ENCODE assay signal across 9 mouse cellular contexts in the genomic region with DNA sequence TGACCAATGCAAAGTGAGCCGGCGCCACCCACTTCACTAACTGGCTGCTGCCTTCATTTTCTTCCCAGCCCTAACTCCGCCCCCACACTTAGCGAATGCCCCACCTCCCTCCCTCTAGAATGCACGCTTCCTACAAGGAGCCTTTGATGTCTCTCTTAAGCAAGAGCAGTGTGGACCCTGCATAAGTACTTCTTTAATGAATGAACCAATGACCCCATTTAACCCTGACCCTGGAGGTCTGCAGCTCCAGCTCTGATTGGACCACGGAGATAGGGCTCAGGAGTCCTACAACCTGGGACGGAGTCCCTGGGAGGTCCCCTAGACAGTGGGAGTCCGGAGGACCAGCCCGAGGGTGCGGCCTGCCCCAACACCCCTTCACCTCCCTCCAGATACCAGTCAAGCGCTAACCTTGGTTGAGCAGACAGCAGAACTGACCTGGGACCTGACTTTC.
DNase-seq lines count a peak whose midpoint lies in the region; ATAC-seq and TF ChIP-seq lines count a peak whose summit lies in the region.
"Had no signal": no experiment of that assay in that cellular context is flagged by ENCODE, and none has a peak within 500 bp of the region (broad histone marks: within the 10 kb centered on the region; RNA-seq: fewer than 3 reads in every experiment).

No protein-coding gene starts in this region.

- H3K9me3 ChIP-seq in kidney, embryonic 15.5 days (replicated peaks), result no peaks in the 10 kb centered on the region
- H3K9me3 ChIP-seq in embryonic facial prominence, embryonic 12.5 days, result no peaks in the 10 kb centered on the region

- H3K27ac ChIP-seq in kidney, embryonic 15.5 days, result no peak overlapping the region
- H3K27ac ChIP-seq in kidney, adult 2 months (ENCODE audit: insufficient read depth, low read depth, low read length), result no peak overlapping the region
- peak overlapping the region; percentile 7 for H3K27ac ChIP-seq in embryonic facial prominence, embryonic 12.5 days
- H3K27ac ChIP-seq: macrophage had no signal

- no peak for TF ChIP-seq CTCF in kidney, adult 2 months (conservative IDR thresholded peaks at IDR 0.05; ENCODE audit: insufficient read depth, insufficient read length, low read depth, low read length)

- peak; percentile 68 for ATAC-seq in kidney, embryonic 15.5 days (replicated peaks; ENCODE audit: low FRiP score)
- ATAC-seq in embryonic facial prominence, embryonic 12.5 days (ENCODE audit: insufficient number of reproducible peaks, insufficient read depth, low FRiP score, low TSS enrichment), result peak; percentile 57; the same call in 1 of the 2 replicates
- peak; percentile 64 for ATAC-seq in megakaryocyte progenitor cell, adult 5-6 weeks (replicated peaks; ENCODE audit: poor library complexity)

- TF ChIP-seq POLR2A in kidney, adult 2 months (IDR thresholded peaks at IDR 0.05; ENCODE audit: low read depth, low read length), result no peak

- H3K27me3 ChIP-seq in kidney, embryonic 15.5 days, result peaks cover 70% of the 10 kb centered on the region
- H3K27me3 ChIP-seq in kidney, adult 2 months (replicated peaks; ENCODE audit: control insufficient read depth, insufficient read depth, low read length), result no peaks in the 10 kb centered on the region
- H3K27me3 ChIP-seq in embryonic facial prominence, embryonic 12.5 days, result peaks cover 53% of the 10 kb centered on the region

- no peaks in the 10 kb centered on the region for H3K36me3 ChIP-seq in kidney, embryonic 15.5 days
- H3K36me3 ChIP-seq in kidney, adult 2 months (ENCODE audit: control insufficient read depth, insufficient read depth, low read length), result no peaks in the 10 kb centered on the region
- no peaks in the 10 kb centered on the region for H3K36me3 ChIP-seq in embryonic facial prominence, embryonic 12.5 days

- 6% methylated on average over 11 of the region's 11 CpGs for WGBS in kidney, embryonic 15.5 days
- 14% methylated on average over 11 of the region's 11 CpGs for WGBS in kidney, adult 2 months
- WGBS in embryonic facial prominence, embryonic 12.5 days, result 5% methylated on average over 11 of the region's 11 CpGs

- no peak for DNase-seq in kidney, adult 2 months
- DNase-seq in WW6 (ENCODE audit: low read depth, low spot score), result peak; percentile 56
- no peak for DNase-seq in retina, postnatal 1 day
- DNase-seq in yolk sac, embryonic 10.5 days (ENCODE audit: low spot score), result no peak

- H3K4me2 ChIP-seq in kidney, embryonic 15.5 days, result peak overlapping the region; percentile 25
- peak overlapping the region; percentile 33 for H3K4me2 ChIP-seq in embryonic facial prominence, embryonic 12.5 days (replicated peaks)
- H3K4me2 ChIP-seq: heart, embryonic 11.5 days had no signal

- peaks cover 11% of the 10 kb centered on the region for H3K4me1 ChIP-seq in kidney, embryonic 15.5 days
- H3K4me1 ChIP-seq in kidney, adult 2 months (ENCODE audit: control insufficient read depth, insufficient read depth, low read length), result no peaks in the 10 kb centered on the region
- H3K4me1 ChIP-seq in embryonic facial prominence, embryonic 12.5 days, result peaks cover 16% of the 10 kb centered on the region; the same call in 1 of the 2 replicates

- H3K9ac ChIP-seq in kidney, embryonic 15.5 days, result no peak overlapping the region
- H3K9ac ChIP-seq in embryonic facial prominence, embryonic 12.5 days, result no peak overlapping the region

- no peak overlapping the region for H3K4me3 ChIP-seq in kidney, embryonic 15.5 days (replicated peaks)
- no peak overlapping the region for H3K4me3 ChIP-seq in kidney, adult 2 months (ENCODE audit: insufficient read depth, low read depth, low read length)
- no peak overlapping the region for H3K4me3 ChIP-seq in embryonic facial prominence, embryonic 12.5 days
